Mouse (Mus musculus): ENCODE data around the gene Adgrb2. TPM values are rescaled to one million over a fixed set of nuclear protein-coding genes. Genes with fewer than 3 reads are reported as not detected.

Gene Adgrb2
- 19.5 and 36.2 TPM in 2 replicates for total RNA-seq (2012; rRNA removed)

- TF ChIP-seq ZNF384 (IDR thresholded peaks at IDR 0.05; ENCODE audit: low read depth, low read length) (no peak), HCFC1 (IDR thresholded peaks at IDR 0.05; ENCODE audit: borderline replicate concordance, insufficient read depth, low read length) (no peak), MAFK (IDR thresholded peaks at IDR 0.05; ENCODE audit: insufficient read depth, low read depth, low read length) (no peak), CHD2 (IDR thresholded peaks at IDR 0.05; ENCODE audit: low read depth, low read length) (no peak), ZC3H11A (IDR thresholded peaks at IDR 0.05; ENCODE audit: borderline replicate concordance, low read depth, low read length) (no peak)
- Histone ChIP-seq H3K9me3 (ENCODE audit: control insufficient read depth, insufficient read depth, low read depth, low read length) (no peaks in the 10 kb centered on the region), H3K4me1 (ENCODE audit: control insufficient read depth in 2 of 2, insufficient read depth in 2 of 2, low read length in 2 of 2, poor library complexity in 1 of 2) (peaks cover 6 to 39% of the 10 kb centered on the region in 2 experiments), H3K36me3 (ENCODE audit: control insufficient read depth, insufficient read depth, low read length, poor library complexity, severe bottlenecking) (no peaks in the 10 kb centered on the region), H3K27ac (ENCODE audit: insufficient read depth, low read depth, low read length, poor library complexity, severe bottlenecking) (no peak within 1 kb of the TSS), H3K9ac (ENCODE audit: insufficient read depth, low read depth, low read length, poor library complexity, severe bottlenecking) (peak within 1 kb of the TSS; percentile 68), H3K4me3 (ENCODE audit: insufficient read depth in 1 of 2, low read depth in 1 of 2, low read length in 2 of 2, poor library complexity in 1 of 2, severe bottlenecking in 1 of 2) (peak within 1 kb of the TSS; percentile 75 to 82)
- in situ Hi-C loops (cut with MboI; ENCODE audit: low sequenced_read_pairs in 2 of 2, unreplicated experiment in 2 of 2), result no loop called here
- DNase-seq (ENCODE audit: low read depth, low spot score), result no peak
Observed at GRCm38 (mm10) chr4:129984421-129985061, at the start of gene Adgrb2. Adgrb2 (plus strand) TSS chr4:129984870.

GRCm38 (mm10) chr4:129951359-129951821, 33.3 kb upstream of the Adgrb2 start:
- in situ Hi-C loops (cut with MboI; ENCODE audit: low sequenced_read_pairs in 2 of 2, unreplicated experiment in 2 of 2), result no loop called here
- TF ChIP-seq MAFK (IDR thresholded peaks at IDR 0.05; ENCODE audit: insufficient read depth, low read depth, low read length), result no peak
- no peak for TF ChIP-seq ZC3H11A (IDR thresholded peaks at IDR 0.05; ENCODE audit: borderline replicate concordance, low read depth, low read length)
- no peak for TF ChIP-seq HCFC1 (IDR thresholded peaks at IDR 0.05; ENCODE audit: borderline replicate concordance, insufficient read depth, low read length)
- TF ChIP-seq CHD2 (IDR thresholded peaks at IDR 0.05; ENCODE audit: low read depth, low read length), result no peak
- no peak for TF ChIP-seq ZNF384 (IDR thresholded peaks at IDR 0.05; ENCODE audit: low read depth, low read length)
- H3K9ac ChIP-seq (ENCODE audit: insufficient read depth, low read depth, low read length, poor library complexity, severe bottlenecking), result no peak overlapping the region
- H3K4me3 ChIP-seq (ENCODE audit: insufficient read depth in 1 of 2, low read depth in 1 of 2, low read length in 2 of 2, poor library complexity in 1 of 2, severe bottlenecking in 1 of 2), result no peak overlapping the region
- no peak for DNase-seq (ENCODE audit: low read depth, low spot score)
- H3K27ac ChIP-seq (ENCODE audit: insufficient read depth, low read depth, low read length, poor library complexity, severe bottlenecking), result no peak overlapping the region
- no peaks in the 10 kb centered on the region for H3K4me1 ChIP-seq (ENCODE audit: control insufficient read depth in 2 of 2, insufficient read depth in 2 of 2, low read length in 2 of 2, poor library complexity in 1 of 2)
- no peaks in the 10 kb centered on the region for H3K9me3 ChIP-seq (ENCODE audit: control insufficient read depth, insufficient read depth, low read depth, low read length)
- H3K36me3 ChIP-seq (ENCODE audit: control insufficient read depth, insufficient read depth, low read length, poor library complexity, severe bottlenecking), result no peaks in the 10 kb centered on the region

- Histone ChIP-seq H3K4me3 (ENCODE audit: insufficient read depth in 1 of 2, low read depth in 1 of 2, low read length in 2 of 2, poor library complexity in 1 of 2, severe bottlenecking in 1 of 2) (no peak overlapping the region), H3K36me3 (ENCODE audit: control insufficient read depth, insufficient read depth, low read length, poor library complexity, severe bottlenecking) (no peaks in the 10 kb centered on the region), H3K9ac (ENCODE audit: insufficient read depth, low read depth, low read length, poor library complexity, severe bottlenecking) (no peak overlapping the region), H3K27ac (ENCODE audit: insufficient read depth, low read depth, low read length, poor library complexity, severe bottlenecking) (no peak overlapping the region), H3K4me1 (ENCODE audit: control insufficient read depth in 2 of 2, insufficient read depth in 2 of 2, low read length in 2 of 2, poor library complexity in 1 of 2) (no peaks in the 10 kb centered on the region), H3K9me3 (ENCODE audit: control insufficient read depth, insufficient read depth, low read depth, low read length) (no peaks in the 10 kb centered on the region)
- no peak for DNase-seq (ENCODE audit: low read depth, low spot score)
- in situ Hi-C loops (cut with MboI; ENCODE audit: low sequenced_read_pairs in 2 of 2, unreplicated experiment in 2 of 2), result no loop called here
- TF ChIP-seq HCFC1 (IDR thresholded peaks at IDR 0.05; ENCODE audit: borderline replicate concordance, insufficient read depth, low read length) (no peak), CHD2 (IDR thresholded peaks at IDR 0.05; ENCODE audit: low read depth, low read length) (no peak)
Observed at GRCm38 (mm10) chr4:129952241-129952810, 32.3 kb upstream of the Adgrb2 start.

- no peak for TF ChIP-seq HCFC1 (IDR thresholded peaks at IDR 0.05; ENCODE audit: borderline replicate concordance, insufficient read depth, low read length)
- no peak for TF ChIP-seq ZC3H11A (IDR thresholded peaks at IDR 0.05; ENCODE audit: borderline replicate concordance, low read depth, low read length)
- TF ChIP-seq ZNF384 (IDR thresholded peaks at IDR 0.05; ENCODE audit: low read depth, low read length), result no peak
- no peak for TF ChIP-seq CHD2 (IDR thresholded peaks at IDR 0.05; ENCODE audit: low read depth, low read length)
- no peak for TF ChIP-seq MAFK (IDR thresholded peaks at IDR 0.05; ENCODE audit: insufficient read depth, low read depth, low read length)
- no peak overlapping the region for H3K9ac ChIP-seq (ENCODE audit: insufficient read depth, low read depth, low read length, poor library complexity, severe bottlenecking)
- in situ Hi-C loops (cut with MboI; ENCODE audit: low sequenced_read_pairs in 2 of 2, unreplicated experiment in 2 of 2), result no loop called here
Observed at GRCm38 (mm10) chr4:129954527-129954926, 30.1 kb upstream of the Adgrb2 start.

More at GRCm38 (mm10) chr4:129954527-129954926, 30.1 kb upstream of the Adgrb2 start:
- Histone ChIP-seq H3K27ac (ENCODE audit: insufficient read depth, low read depth, low read length, poor library complexity, severe bottlenecking) (no peak overlapping the region), H3K4me3 (ENCODE audit: insufficient read depth in 1 of 2, low read depth in 1 of 2, low read length in 2 of 2, poor library complexity in 1 of 2, severe bottlenecking in 1 of 2) (no peak overlapping the region), H3K9me3 (ENCODE audit: control insufficient read depth, insufficient read depth, low read depth, low read length) (no peaks in the 10 kb centered on the region), H3K36me3 (ENCODE audit: control insufficient read depth, insufficient read depth, low read length, poor library complexity, severe bottlenecking) (no peaks in the 10 kb centered on the region), H3K4me1 (ENCODE audit: control insufficient read depth in 2 of 2, insufficient read depth in 2 of 2, low read length in 2 of 2, poor library complexity in 1 of 2) (no peaks in the 10 kb centered on the region)
- no peak for DNase-seq (ENCODE audit: low read depth, low spot score)
